Mouse (Mus musculus) forebrain, embryonic 14.5 days (tissue): Measurements from ENCODE around the gene Sirpa. TPM values are rescaled to one million over a fixed set of nuclear protein-coding genes. Genes with fewer than 3 reads are reported as not detected.
A peak's percentile ranks its signal among the peaks of the same experiment; 100 is the strongest.

ENCODE experiments used
- ATAC-seq: fragments of 200-750 bp; cut with Nextera tagmentation; 2 replicates; pipeline ENCODE4 v1.8.0; 2017; ENCODE audit warnings: mild to moderate bottlenecking, moderate library complexity
- DNase-seq: peaks from one replicate; pipeline ENCODE4 v3.0.0-alpha.2; 2015; ENCODE audit warnings: low spot score
- H3K27ac ChIP-seq: fragments of 300-500 bp; sonication (generic); 2 replicates; pipeline ENCODE4 v1.5.1; 2014; ENCODE audit warnings: low read depth, mild to moderate bottlenecking, control low read depth, low read length, moderate library complexity
- H3K27me3 ChIP-seq: fragments of 300-500 bp; sonication (generic); replicated peaks from 2 replicates; pipeline ENCODE4 v1.6.1; 2014; ENCODE audit warnings: low read length, control low read depth, mixed read lengths; ENCODE audit not compliant: control insufficient read depth, insufficient read depth
- H3K36me3 ChIP-seq: fragments of 300-500 bp; sonication (generic); 2 replicates; pipeline ENCODE4 v1.6.1; 2014; ENCODE audit warnings: low read length, control low read depth; ENCODE audit not compliant: control insufficient read depth, insufficient read depth
- H3K4me1 ChIP-seq: fragments of 300-500 bp; sonication (generic); 2 replicates; pipeline ENCODE4 v1.6.1; 2014; ENCODE audit warnings: antibody characterized with exemption, low read length, control low read depth; ENCODE audit not compliant: control insufficient read depth, insufficient read depth
- H3K4me2 ChIP-seq: fragments of 300-500 bp; sonication (generic); 2 replicates; pipeline ENCODE4 v1.6.1; 2014; ENCODE audit warnings: mild to moderate bottlenecking, control low read depth, low read length
- H3K4me3 ChIP-seq: fragments of 300-500 bp; sonication (generic); 2 replicates; pipeline ENCODE4 v1.5.1; 2014; ENCODE audit warnings: low read depth, low read length, control low read depth
- H3K9ac ChIP-seq: fragments of 300-500 bp; sonication (generic); 2 replicates; pipeline ENCODE4 v1.6.1; 2014; ENCODE audit warnings: mild to moderate bottlenecking, low read length, control low read depth, moderate library complexity
- H3K9me3 ChIP-seq: fragments of 300-500 bp; sonication (generic); replicated peaks from 2 replicates; pipeline ENCODE4 v1.6.1; 2016; ENCODE audit warnings: low read length, control low read depth, mixed read lengths; ENCODE audit not compliant: control insufficient read depth
- WGBS: fragments of 180-500 bp; shearing (Covaris S2); extraction: QIAGEN DNeasy Blood & Tissue Kit; methylation state at CpG from one replicate; pipeline ENCODE4 v1.1.7; 2014; 5-methylcytosine and 5-hydroxymethylcytosine counted together
- polyA plus RNA-seq: library from polyadenylated mRNA; unstranded; fragments of >200 nt; fragmentation: Nextera tagmentation; extraction: Ambion mirVana; gene quantifications from 2 replicates; pipeline ENCODE4 v1.2.1, GENCODE M21; 2014

The Sirpa gene
- polyA plus RNA-seq, 1 experiment from 2014 or later, result 24.8 TPM

GRCm38 (mm10) chr2:129598094-129598493, 5.5 kb downstream of the Sirpa start:
- Histone ChIP-seq H3K4me1 (peaks cover 14% of the 10 kb centered on the region), H3K9ac (no peak overlapping the region), H3K4me3 (no peak overlapping the region), H3K36me3 (no peaks in the 10 kb centered on the region), H3K4me2 (no peak overlapping the region), H3K27me3 (no peaks in the 10 kb centered on the region), H3K9me3 (no peaks in the 10 kb centered on the region), H3K27ac (no peak overlapping the region)
- 80% methylated on average over 9 of the region's 9 CpGs for WGBS
- ATAC-seq, result no peak
- no peak for DNase-seq

DNA sequence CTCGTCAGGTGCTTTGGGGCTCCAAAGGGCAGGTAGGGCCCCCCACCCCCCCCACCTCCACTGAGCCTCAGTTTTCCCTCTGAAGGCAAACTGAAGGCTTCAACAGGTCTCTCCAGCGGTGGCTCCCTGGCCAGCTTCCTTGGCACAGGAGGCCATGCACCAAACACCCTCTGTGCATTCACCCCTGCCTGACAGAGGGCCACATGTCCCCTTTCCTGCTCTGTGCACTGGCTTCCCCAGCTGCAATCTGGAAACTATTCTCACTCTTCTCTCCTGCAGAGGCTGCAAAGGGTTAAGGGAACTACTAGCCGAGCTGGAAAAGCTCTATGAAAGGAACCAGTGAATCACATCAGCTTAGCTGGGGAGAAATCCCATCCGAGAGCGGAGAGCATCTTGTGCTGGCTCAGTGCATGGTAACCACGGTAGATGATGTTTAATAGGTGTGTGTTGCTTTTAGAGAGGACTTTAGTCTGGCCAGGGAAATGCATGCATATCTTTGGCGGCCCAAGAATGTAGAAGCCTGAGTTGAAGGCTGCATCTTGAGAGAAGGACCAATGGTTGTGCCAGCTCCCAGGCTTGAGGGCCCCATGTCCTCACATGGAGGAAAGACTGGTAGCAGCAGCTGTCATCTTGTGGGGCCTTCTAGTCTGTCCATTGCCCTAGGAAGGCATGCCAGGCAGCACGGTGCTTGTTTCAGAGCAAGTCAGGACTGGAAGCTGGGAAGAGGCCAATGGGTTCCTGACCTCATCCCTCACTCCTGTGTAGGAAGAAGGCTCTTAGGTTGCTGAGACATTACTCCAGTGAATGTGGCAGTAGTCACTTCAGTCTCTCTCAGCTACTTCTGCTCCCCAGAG, 6.8 kb downstream of the Sirpa start:
- no peak for ATAC-seq
- Histone ChIP-seq H3K4me2 (no peak overlapping the region), H3K27ac (no peak overlapping the region), H3K36me3 (no peaks in the 10 kb centered on the region), H3K9me3 (no peaks in the 10 kb centered on the region), H3K27me3 (no peaks in the 10 kb centered on the region), H3K4me1 (peaks cover 6% of the 10 kb centered on the region), H3K9ac (no peak overlapping the region), H3K4me3 (no peak overlapping the region)
- DNase-seq, result no peak
- WGBS, result 43% methylated on average over 8 of the region's 8 CpGs

DNA sequence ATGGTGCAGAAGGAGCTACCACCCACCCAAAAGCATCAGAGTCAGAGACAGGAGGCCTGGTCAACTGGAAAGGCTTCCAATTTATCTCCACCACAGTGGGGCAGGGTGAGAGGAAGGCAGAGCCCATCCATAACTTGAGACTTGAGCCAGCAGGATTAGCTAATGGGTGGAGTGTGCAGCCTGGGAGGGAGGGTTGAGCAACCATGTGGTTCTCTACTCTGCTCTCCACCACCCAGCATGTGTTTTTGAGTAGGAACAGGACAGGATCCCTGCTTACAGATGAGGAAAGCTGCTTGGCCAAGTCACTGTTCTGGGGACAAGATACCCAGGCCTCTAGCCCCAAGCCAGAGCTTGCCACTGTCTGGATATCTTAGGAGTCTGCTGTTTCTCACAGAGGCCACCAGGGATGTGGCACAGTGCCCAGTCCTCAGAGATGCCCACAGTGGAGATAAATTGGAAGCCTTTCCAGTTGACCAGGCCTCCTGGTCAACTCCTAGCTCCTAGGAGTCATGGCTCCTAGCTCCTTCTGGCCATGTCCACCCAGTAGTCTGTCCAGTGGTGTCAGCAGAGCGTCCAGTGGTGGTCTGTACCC, 8.5 kb downstream of the Sirpa start:
- no peak overlapping the region for H3K9ac ChIP-seq
- H3K36me3 ChIP-seq, result no peaks in the 10 kb centered on the region
- 82% methylated on average over 1 of the region's 1 CpGs for WGBS
- no peak overlapping the region for H3K27ac ChIP-seq
- H3K27me3 ChIP-seq, result no peaks in the 10 kb centered on the region
- H3K4me2 ChIP-seq, result no peak overlapping the region
- ATAC-seq, result no peak
- peaks cover 7% of the 10 kb centered on the region for H3K4me1 ChIP-seq
- H3K4me3 ChIP-seq, result no peak overlapping the region
- H3K9me3 ChIP-seq, result no peaks in the 10 kb centered on the region
- DNase-seq, result no peak

- WGBS, result 78% methylated on average over 10 of the region's 10 CpGs
- Histone ChIP-seq H3K9me3 (no peaks in the 10 kb centered on the region), H3K9ac (no peak overlapping the region), H3K4me1 (peaks cover 16% of the 10 kb centered on the region), H3K4me2 (no peak overlapping the region), H3K27me3 (no peaks in the 10 kb centered on the region), H3K36me3 (no peaks in the 10 kb centered on the region), H3K4me3 (no peak overlapping the region), H3K27ac (no peak overlapping the region)
- no peak for ATAC-seq
- DNase-seq, result no peak
Observed at GRCm38 (mm10) chr2:129601894-129602663, 9.4 kb downstream of the Sirpa start.

DNA sequence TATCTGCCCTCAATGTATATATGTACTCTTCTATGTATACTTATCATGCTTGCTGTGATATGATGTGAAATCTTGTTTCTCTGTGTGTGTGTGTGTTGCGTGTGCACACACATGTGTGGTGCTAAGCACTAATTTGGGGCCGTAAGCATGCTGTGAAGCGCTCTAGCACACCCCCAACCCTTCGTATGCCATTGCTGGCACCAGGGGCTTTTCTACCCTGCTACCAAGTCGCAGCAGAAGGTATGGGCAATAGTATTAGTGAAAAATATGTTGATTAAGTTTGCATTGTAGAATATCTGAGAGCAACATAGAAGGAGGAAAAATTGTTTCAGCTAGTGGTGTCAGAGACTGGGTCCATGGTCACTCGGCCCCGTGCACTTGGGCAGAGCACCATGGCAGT, 10.2 kb downstream of the Sirpa start:
- Histone ChIP-seq H3K27me3 (no peaks in the 10 kb centered on the region), H3K36me3 (no peaks in the 10 kb centered on the region), H3K9ac (no peak overlapping the region), H3K27ac (no peak overlapping the region), H3K4me3 (no peak overlapping the region), H3K4me2 (no peak overlapping the region), H3K9me3 (no peaks in the 10 kb centered on the region), H3K4me1 (peaks cover 13% of the 10 kb centered on the region)
- no peak for DNase-seq
- no peak for ATAC-seq
- WGBS, result 93% methylated on average over 7 of the region's 7 CpGs

GRCm38 (mm10) chr2:129603536-129603935, 10.9 kb downstream of the Sirpa start:
- Histone ChIP-seq H3K4me3 (no peak overlapping the region), H3K4me2 (no peak overlapping the region), H3K27me3 (no peaks in the 10 kb centered on the region), H3K9me3 (no peaks in the 10 kb centered on the region), H3K9ac (no peak overlapping the region), H3K27ac (no peak overlapping the region), H3K36me3 (0 out of 2 replicates have a peak, but pooled peaks cover under 1% of the 10 kb centered on the region), H3K4me1 (peaks cover 13% of the 10 kb centered on the region)
- no peak for DNase-seq
- 79% methylated on average over 1 of the region's 1 CpGs for WGBS
- peak; percentile 72; the same call in 1 of the 2 replicates for ATAC-seq

- H3K27me3 ChIP-seq, result no peaks in the 10 kb centered on the region
- H3K4me1 ChIP-seq, result peaks cover 13% of the 10 kb centered on the region
- H3K4me3 ChIP-seq, result no peak overlapping the region
- no peak overlapping the region for H3K9ac ChIP-seq
- no peak overlapping the region for H3K4me2 ChIP-seq
- H3K27ac ChIP-seq, result no peak overlapping the region
- no peak for ATAC-seq
- no peak for DNase-seq
- no peaks in the 10 kb centered on the region for H3K9me3 ChIP-seq
- 0 out of 2 replicates have a peak, but pooled peaks cover 5% of the 10 kb centered on the region for H3K36me3 ChIP-seq
- WGBS, result 23% methylated on average over 6 of the region's 6 CpGs
Observed at GRCm38 (mm10) chr2:129604032-129604431, 11.4 kb downstream of the Sirpa start.

DNA sequence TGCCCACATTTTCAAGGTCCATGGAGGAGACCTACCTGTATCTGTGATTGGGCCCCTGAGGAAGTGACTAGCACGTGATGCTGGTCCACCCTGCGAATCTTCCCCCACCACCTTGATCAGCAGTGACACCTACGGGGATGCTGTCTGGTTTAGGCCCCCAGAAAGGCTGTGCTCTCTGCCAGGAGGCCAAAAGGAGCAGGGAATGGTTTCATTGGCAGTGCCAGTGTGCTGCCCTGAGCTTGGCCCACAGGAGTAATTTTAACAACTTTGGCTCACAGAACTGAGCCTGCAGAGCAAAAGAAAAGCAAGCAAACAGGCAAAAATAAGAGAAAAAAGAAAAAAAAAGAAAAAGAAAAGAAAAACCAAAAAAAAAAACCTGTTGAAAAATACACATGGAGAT, 13.2 kb downstream of the Sirpa start:
- Histone ChIP-seq H3K9ac (no peak overlapping the region), H3K4me3 (no peak overlapping the region), H3K4me1 (peaks cover 13% of the 10 kb centered on the region), H3K27me3 (no peaks in the 10 kb centered on the region), H3K27ac (no peak overlapping the region; the same call in 1 of the 2 replicates), H3K4me2 (no peak overlapping the region), H3K36me3 (peaks cover 14% of the 10 kb centered on the region), H3K9me3 (no peaks in the 10 kb centered on the region)
- 46% methylated on average over 3 of the region's 3 CpGs for WGBS
- ATAC-seq (no peak), DNase-seq (no peak)
